Mouse (Mus musculus) spleen, postnatal 4 days (tissue): ENCODE measurements around the gene Gm9887.

Source experiments
- DNase-seq, 2 experiments: peaks; one replicate each; pipeline ENCODE4 v3.0.0; 2022; ENCODE audit warnings: low spot score in 2 of 2

The Gm9887 gene

GRCm38 (mm10) chr12:69360997-69361899 is 11.0 kb downstream of the Gm9887 start:
- DNase-seq = peak; percentile 100

DNA sequence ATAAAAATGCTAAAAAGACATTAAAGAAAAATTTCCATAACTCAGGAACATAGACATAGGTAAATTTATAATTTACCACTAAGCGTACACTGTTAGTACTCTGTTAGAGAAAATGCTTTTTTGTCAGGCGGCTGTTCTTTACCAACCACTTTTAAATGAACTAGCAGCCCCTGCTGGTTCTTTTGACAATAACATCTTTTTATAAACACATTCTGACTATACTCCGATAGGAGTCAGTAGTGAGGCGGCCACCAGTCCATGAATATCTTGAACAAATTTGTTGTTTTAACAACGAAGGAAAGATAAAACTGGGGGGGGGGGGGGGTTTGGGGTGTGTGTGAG is 11.6 kb downstream of the Gm9887 start:
- DNase-seq = peak in 1 of 2 experiments; percentile 48

DNA sequence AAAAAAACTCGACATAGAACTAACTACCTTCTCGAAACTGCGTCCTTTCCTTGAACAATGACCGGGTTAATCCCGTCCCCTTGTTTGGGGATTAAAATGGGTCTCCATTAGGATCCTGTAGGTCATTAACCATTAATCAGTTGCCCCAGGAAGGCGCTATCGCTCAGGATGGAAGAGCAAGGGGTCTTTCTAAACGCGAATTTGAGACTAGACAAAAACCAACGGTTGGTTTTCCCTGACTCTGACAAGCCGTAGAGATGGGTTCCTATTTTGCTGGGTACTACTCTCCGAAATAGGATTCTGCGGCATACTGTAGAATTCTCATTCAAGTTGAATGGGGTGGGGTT is 15.0 kb downstream of the Gm9887 start:
- DNase-seq = peak; percentile 31 to 70

GRCm38 (mm10) chr12:69356546-69357299 is 15.5 kb downstream of the Gm9887 start, which contains the start of gene Nemf:
Gene Nemf (minus strand): TSS chr12:69357165.
- peak; percentile 85 to 89 for DNase-seq

- DNase-seq = no peak
These were observed 20.6 kb downstream of the Gm9887 start for GRCm38 (mm10) chr12:69351685-69352084.

- DNase-seq = no peak
These were observed 22.3 kb downstream of the Gm9887 start for GRCm38 (mm10) chr12:69349928-69350327.

GRCm38 (mm10) chr12:69333547-69333946 is 38.7 kb downstream of the Gm9887 start:
- peak; percentile 37 to 69 for DNase-seq

GRCm38 (mm10) chr12:69332147-69332546 is 40.1 kb downstream of the Gm9887 start:
- no peak for DNase-seq

GRCm38 (mm10) chr12:69331187-69331586 is 41.1 kb downstream of the Gm9887 start:
- no peak for DNase-seq
